Mouse (Mus musculus) spleen, postnatal 14 days (tissue): ENCODE data around the gene C2cd4d.

Source experiments
- DNase-seq, 2 experiments: peaks; one replicate each; pipeline ENCODE4 v3.0.0; 2021 to 2022; ENCODE audit warnings: low spot score in 2 of 2

Gene C2cd4d

DNA sequence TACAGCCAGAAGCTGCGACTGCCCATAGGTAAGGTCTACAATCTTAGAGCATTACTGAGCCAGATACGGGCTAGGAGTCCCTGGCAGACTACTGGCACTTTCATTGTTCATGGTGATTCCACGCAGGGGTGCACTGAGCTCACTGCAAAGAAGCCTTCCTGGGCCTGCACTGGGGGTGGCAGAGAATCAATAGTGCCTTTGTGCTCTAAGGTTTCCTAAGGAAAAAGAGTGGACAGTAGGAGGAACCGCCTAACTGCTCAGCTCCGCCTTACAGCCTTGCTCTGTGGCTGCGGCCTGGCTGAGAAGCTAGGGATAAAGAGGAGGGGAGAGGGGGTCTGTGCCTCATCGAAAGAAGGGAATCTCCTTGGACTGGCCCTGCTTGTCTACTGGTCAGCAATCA, at the start of gene C2cd4d:
Gene C2cd4d (plus strand): TSS at position 301 of the 400 bp plus-strand sequence.
- no peak for DNase-seq

DNA sequence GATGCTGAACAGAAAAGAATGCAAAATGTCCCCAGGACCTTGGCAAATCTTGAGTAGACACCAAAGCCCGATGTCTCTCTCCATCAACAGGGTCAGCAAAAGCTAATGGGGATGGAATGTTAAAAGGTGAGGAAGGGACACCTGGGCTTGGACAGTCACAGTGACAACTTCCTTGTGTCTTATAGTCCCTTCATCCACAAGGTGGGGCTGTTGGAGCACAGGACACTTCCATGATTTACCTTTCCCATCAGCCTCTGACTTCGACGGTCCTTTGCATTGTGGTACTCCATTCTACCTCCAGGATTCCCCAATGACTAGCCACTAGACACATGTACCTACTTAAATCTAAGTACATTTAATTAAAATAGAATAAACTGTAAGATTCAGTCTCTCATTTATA, 33.6 kb upstream of the C2cd4d start:
- DNase-seq: no peak

DNA sequence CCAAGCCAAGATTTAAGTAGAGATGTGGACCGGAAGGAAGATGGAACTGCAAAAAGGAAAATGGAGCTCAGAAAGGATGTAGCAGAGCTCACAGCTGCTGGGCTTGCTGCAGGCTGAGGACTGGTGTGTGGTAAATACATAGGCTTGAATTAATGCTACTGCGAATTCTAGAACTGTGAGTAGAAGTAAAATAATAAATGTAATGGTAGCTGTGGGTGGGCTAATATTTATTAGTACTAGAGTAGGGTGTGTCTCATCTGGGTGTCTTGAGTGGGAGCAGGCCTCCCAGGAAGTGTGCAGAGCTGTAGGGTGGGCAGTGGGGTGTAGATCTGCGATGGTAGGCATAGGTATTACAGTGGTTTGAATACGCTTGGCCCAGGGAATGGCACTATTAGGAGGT, 27.8 kb upstream of the C2cd4d start:
- no peak for DNase-seq

DNA sequence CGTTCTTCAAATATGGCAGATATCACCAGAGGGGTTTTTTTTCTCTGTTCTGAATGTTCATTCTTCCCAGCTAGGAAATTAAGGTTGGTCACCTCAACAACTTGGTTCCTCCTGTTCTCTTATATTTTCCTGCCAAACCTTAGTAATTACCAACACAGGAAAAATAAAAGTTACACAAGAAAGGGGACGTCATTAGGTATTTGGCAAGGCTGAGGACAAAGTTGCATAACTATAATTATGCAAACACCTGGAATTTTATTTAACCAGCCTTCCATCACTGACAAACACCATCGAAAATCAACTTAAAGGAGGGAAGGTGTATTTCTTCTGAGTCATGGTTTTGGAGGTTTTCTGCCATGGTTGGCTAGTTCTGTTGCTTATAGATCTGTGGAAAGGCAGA, 23.7 kb upstream of the C2cd4d start:
- DNase-seq: no peak

DNA sequence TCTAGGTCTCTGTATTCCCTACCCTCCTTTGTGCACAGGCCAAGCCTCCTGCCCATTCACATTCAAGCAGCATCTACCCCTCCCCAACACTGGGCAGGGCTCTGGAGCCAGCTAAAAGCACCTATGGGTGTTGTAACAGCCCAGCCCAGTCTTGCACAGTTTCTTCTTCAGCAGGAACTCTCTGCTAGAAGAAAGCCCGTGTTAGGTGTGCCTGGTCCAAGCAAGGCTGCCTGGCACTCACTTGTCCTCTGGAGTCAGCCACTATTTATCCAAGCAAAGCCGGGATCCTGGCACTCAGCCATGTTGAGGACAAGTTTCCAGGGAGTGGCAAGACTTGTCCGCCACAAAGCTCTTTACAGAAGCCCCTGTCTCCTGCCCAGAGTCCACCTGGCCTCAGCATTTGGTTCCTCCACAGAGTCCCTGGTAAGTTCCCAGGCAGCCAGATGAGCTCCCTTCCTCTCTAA, 20.2 kb upstream of the C2cd4d start, which contains the start of gene Them5:
Gene Them5 (plus strand): TSS at position 141 of the 464 bp plus-strand sequence.
- DNase-seq: no peak

DNA sequence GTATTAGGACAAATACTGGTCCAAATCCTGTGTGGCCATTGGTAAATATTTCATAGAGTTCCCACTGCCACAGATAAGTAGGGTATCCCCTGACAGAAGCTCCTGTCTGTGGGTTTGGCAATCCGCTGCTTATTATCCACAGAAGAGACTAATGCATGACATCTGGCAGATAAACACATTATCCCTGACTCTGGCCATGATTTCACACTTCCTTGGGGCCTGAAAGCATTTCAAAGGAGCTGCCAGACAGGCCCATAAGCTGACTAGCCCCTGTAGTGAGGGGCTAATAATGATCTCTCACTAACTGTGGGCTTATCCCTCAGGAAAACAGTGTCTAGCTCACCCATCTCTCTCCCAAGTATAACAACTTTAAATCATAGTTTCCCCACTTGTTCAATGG, 19.7 kb upstream of the C2cd4d start:
- no peak for DNase-seq

DNA sequence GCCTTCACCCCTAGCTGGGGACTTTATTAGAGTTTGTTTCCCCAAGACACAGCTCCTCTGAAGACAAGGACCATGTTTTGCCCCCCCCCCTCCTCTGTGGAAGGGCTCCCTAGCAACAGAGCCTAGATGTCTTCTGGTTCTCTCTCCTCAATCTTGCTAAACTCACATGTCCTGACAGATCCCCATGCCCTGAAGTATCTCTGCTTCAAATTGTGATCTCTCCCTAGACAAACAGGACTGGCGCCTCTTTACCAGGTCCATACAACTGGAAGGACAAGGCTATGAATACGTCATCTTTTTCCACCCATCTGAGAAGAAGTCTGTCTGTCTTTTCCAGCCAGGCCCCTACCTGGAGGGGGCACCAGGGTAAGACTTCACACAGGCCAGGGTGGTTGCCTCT, 18.1 kb upstream of the C2cd4d start:
- DNase-seq: no peak

DNA sequence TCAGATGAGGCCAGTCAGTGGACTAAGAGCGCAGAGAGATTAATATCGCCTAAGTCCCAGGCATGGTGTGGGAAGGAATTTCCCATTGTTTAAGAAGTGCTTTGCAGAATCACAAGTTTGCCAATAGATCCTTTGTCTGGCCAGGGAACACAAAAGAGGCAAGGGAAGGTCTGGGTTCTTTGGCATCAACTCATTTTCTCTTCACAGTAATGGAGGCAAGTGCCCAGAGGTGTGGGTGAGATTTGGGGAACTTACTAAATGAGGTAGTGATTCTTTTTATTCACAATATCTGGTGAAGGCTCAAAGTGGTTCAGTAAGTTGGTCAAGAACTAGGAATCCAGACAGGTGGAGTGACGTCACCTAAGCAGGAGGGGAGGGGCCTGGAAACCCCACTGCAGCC, 17.3 kb upstream of the C2cd4d start:
- DNase-seq: no peak

DNA sequence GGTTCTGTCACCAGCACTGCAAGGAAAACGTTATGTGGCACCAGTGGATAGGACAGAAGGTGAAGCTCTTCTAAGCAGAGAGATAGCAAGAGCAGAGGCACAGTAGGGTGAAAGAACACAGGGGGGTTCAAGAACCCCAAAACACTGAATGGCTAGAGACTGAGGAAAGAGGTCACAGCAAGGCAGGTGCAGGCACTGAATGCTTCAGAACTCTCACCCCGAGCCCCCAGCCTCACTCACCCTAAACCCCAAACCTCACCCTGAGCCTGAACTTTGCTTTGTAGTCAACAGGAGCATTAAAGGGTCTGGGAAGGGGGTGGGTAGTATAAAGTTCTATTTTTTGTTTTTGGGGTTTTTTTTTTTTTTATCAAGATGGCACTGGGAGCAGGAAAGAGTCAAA, 14.1 kb upstream of the C2cd4d start:
- DNase-seq: no peak

DNA sequence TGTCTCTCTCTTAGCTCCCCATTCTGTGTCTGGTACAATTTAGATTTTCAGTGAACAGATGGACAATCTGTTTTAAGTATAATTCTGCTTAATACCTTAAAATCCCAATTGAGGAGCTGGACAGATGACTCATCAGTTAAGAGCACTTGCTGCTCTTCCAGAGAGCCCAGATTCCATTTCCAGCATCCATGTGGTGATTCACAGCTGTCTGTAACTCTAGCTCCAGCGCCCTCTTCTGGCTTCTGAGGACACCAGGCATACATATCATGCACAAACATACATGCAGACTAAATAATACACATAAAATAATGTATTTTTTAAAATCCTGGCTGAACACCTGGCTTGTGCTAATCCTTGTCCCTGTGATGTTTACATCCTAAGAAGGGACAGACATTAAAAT, 1.4 kb upstream of the C2cd4d start:
- no peak for DNase-seq

DNA sequence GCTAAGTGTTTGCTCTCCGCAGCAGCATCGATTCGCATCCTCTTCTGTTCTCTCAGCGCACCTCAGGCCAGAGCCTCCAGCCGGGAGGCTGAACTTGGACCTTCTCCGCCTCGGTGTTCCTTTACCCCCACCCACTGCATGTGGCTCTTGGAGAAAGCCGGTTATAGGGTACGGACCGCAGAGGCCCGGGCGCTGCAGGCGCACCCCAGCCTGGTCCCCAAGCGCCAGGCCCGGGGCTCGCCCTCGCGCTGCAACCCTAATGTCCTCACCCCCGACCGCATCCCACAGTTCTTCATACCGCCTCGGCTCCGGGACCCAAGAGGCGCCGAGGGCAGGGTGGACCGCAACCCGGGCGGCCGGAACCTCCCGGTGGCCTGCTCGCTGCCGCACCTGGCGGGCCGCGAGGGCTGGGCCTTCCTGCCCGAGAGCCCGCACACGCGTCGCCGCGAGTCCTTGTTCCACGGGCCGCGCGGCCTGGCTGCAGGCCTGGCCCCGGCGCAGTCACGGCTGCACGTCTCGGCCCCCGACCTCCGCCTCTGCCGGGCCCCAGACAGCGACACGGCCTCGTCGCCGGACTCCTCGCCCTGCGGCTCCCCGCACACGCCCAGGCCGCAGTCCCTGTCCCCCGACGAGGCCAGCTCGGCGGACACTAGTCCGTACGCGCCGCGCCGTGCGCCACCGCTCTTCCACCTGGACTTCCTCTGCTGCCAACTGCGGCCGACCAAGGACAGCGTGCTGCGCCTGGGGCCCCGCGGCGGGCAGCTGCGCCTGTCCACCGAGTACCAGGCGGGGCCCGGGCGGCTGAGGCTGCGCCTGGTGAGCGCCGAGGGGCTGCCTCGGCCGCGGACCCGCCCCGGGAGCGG, 1.3 kb downstream of the C2cd4d start:
- DNase-seq: no peak

DNA sequence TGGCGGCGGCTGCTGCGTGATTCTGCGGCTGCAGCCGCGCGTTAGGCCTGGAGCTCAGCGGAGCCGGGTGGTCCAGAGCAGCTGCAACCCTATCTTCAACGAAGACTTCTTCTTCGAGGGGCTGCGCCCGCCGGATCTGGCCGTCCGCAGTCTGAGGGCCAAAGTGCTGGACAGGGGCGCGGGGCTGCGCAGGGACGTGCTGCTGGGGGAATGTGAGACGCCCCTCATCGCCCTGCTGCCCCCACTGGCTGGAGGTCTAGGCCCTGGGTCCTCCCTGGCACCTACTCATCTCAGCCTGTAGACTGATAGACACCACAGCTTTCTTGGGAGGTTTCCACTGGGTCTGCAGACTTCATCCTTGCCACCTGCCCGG, 1.9 kb downstream of the C2cd4d start:
- DNase-seq: no peak

DNA sequence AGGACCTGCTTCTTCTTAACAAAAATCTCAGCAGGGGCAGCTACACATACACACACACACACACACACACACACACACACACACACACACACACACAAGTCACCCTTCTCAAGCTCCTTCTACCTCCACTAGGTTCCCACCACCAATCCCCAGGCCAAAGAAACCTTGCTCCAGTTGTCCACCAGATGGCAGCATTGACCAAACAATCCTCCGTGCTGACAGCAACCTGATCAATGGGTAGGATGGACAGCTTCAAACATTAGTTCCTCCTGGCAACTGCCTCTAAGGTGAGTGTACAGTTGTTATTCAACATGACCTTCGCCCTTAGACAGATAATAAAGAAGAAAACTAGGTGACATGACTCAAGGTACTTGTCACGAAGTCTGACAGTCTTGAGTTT, 4.5 kb downstream of the C2cd4d start:
- peak; percentile 34 to 59 for DNase-seq

DNA sequence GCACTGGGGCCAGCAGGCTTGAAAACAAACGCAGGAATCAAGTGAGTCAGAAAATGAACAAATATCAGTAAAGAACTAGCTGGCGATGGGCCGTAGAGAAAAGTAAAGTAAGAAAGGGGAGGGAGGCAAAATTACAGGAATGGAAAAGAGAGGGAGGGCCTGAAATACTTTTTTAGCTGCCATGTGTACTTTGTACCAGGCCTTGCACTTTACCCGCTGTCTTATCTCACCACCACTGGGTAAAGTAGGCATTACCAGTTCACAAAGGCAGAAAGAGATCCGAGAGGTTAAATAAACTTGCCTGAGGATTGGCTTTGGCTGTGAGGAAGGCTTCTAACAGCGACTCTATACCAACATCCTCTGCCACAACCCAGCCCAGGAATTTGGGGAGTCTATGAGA, 5.3 kb downstream of the C2cd4d start:
- no peak for DNase-seq

DNA sequence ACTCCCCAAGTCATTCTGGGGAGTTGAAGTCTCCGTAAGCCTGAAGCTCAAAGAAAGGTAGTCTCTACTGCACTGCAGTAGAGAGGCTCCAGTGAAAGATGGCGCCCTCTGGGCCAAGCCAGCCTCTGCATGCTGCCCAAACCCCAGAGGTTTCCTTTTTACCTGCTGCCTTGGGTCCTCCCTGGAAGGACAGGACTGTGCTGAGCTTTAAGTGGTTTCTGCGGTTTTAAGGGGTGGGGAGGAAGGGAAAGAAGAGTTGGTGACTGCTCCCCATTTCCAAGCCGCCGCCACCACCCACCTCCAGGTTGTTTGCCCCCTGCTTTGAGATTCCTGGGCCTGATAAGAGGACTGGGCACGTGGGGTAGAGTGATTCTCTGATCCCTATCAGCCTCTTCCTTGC, 6.4 kb downstream of the C2cd4d start:
- no peak for DNase-seq

DNA sequence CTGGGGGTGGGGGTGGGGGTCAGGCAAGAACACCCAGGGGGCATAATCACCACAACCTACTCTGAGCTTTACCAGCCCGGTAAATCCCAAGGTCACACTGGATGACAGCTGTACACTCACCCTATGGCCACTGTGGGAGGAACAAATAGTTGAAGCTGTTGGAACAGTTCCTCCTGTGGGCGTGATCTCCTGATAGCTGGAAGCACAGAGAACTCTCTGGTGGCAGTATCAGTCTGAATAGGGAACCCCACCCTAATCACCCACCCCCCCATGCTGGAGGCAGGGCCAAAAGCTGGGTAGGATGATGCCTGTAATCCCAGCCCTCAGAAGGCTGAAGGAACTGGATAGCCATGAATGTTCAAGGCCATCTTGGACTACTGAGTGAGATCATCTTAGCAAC, 7.5 kb downstream of the C2cd4d start:
- no peak for DNase-seq

DNA sequence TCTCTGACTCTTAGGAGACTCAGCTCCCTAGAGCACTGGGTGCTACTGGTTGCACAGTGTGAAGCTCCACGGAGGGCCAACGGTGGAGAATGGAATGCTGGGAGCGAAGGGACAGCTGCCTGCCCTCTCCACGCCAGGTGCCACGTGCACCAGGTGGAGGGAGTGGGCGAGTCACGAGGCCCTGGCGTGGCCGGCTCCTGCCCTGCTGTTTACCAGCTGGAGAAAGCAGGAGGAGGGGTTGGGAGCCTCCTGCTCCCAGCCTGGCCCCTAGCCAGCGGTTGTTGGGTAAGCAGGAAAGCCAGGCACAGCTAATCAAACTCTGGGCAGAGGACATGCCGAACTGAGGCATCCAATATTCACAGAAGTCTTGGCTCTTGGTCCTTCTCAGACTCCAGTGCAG, 9.4 kb downstream of the C2cd4d start:
- DNase-seq: no peak

DNA sequence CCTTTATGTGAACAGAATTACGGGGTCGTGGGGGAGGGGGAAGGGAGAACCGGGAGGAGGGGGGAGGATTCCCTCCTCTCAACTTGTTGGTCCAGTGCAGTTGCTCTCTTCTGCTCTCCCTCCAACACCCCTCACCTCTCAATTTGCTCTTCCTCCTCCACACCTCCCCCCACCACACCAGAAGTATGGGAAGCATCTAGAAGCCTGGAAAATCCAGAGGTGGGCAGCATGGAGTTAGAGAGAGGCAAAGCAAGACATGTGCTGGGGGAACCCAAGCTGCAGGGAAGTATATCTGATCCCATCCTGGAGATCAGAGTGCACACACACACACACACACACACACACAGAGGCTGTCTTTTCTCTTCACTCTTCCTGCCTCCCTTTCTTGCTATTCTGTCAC, 9.8 kb downstream of the C2cd4d start:
- no peak for DNase-seq

DNA sequence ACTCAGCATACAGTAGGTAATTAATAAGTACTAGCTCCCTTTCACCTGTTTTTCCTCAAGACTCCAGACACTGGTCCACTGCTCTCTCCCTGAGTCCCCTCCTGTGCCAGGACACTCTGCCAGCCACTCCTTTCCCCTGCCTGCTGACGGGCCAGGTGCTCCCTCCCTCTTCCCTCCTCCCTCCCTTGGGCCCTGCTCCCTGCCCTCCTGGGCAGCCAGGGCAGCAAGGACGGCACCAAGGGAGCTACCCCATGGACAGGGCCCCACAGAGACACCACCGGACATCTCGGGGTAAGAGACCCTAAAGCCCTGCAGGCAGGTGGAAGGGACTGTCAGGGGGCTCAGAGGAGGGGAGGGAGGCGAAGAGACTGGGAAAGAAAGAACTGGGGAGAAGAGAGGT, 10.4 kb downstream of the C2cd4d start, which contains the start of gene Rorc:
Gene Rorc (plus strand): TSS at position 154 of the 400 bp plus-strand sequence.
- no peak for DNase-seq

DNA sequence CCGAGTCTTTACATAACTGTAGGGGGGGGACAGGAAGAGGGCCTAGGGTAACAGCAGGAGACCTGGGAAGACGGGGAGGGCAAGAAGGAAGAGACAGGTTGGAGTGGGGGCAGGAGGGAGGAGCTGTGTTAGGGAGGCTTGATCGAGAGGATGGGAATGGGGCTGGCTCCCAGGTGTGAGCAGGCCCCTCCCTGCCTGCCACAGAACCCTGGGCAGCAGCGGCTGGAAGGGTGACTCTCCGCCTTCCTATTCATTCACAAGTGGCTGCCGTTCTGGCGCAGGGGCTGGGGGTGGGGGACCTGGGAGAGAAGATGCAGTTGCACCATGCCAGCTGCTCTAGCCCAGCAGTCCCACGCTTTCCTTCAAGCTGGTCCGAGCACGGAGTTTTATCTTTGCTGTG, 10.9 kb downstream of the C2cd4d start:
- no peak for DNase-seq

DNA sequence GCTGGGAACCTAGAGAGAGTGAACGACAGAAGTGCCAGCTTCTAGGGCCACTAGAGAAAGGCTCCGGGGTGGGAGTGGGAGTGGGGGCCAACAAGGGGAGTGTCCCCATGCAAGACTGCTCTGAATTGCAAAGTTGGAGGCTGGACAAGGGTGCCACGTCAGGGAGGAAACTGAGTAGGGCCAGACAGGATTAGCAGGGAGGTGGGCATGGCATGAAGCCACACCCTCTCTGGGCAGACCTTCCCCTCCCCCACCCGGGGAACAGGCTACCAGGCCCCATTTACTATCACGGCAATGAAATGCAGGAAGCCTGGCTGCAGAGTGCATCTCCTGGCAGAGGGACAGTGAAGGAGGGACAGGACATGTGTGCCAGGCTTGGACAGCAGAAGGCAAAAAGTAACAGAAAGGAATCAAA, 11.4 kb downstream of the C2cd4d start:
- DNase-seq: no peak

DNA sequence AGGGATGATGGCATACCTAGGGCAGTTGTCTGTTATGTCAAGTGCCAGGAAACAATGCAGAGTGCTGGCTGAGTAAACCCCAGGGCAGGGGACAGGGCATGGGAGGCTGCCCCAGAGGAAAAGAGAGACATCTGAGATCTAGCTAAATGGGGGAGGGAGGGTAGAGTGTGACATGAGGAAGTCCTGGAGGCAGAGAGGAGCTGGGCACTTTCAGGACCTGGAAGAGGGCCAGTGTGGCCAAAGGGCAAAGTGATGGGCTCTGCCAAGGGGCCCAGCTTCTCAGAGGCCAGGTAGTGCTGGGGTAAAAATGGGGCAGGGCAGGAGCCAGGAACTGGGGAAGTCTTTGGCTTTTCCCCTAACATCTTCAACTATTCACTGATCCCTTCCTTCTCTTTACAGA, 12.4 kb downstream of the C2cd4d start:
- no peak for DNase-seq

DNA sequence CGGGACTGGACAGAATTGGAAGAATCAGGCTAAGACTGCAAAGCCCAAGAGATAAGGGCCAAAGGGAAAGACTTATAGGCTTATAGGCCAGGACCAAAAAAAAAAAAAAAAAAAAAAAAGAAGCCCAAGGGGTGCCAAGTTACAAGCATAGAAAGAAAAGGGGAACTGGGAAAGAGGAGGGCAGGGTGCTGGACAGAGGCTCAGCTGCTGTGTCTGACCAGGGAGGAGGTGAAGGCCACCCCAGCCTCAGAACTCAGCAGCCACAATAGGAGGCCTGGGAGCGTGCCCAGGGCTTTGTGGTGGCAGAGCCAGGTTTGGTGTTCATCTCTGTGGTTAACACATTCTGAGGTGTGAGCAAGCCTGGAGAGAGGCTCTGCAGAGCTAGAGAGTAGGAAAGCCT, 12.9 kb downstream of the C2cd4d start:
- DNase-seq: no peak

DNA sequence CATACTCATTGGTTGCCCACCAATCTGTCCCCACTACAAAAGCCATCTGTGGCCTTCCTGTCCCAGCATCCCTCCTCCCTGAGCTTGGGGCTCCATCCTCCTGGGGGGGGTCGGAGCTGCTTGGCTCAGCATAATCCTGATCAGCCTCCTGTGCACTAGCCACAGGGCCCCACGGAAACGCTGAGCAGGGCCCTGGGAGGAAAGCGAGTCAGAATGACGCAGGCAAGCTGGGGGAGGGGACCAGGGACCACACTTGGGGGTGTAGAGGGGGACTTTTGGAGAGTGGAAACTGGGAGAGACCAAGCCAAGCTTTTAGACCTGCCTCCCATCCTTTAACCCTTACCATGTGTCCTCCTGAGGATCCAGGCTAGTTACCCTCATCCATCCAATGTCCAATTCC, 13.6 kb downstream of the C2cd4d start:
- no peak for DNase-seq
